Mouse (Mus musculus): Measurements from ENCODE around the gene Gm2663. TPM values are rescaled to one million over a fixed set of nuclear protein-coding genes. Genes with fewer than 3 reads are reported as not detected.
"Not testable (repeated sequence)": the region's sequence is repeated elsewhere in the genome, so short reads cannot be mapped to it uniquely, and the experiment has no call there.

Gm2663 gene
- polyA plus RNA-seq, 1 experiment = not detected

DNA sequence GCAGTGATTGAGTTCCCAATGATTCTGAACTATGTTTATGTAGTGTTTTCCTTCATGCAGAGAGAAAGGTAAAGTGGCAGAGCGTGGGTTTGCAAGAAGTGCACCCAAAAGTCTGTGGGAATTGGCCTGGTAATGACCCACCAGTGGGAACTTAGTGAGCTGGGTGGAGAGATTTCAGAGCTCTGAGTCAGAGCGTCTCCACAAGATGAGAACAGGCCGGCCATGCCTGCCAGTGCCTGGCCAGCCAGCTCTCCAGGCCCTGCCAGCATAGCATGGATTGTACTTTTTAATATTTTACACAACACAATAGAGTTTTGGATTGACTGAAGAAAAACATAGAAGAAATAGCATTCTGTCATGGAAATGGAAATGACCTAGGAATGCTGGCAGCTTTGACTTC, 31.5 kb upstream of the Gm2663 start:
- H3K27ac ChIP-seq (ENCODE audit: insufficient read depth, low read depth, low read length) = no peak overlapping the region
- H3K4me1 ChIP-seq (ENCODE audit: control insufficient read depth, insufficient read depth, low read length) = 0 out of 2 replicates have a peak, but pooled peaks cover 2% of the 10 kb centered on the region
- no peak overlapping the region for H3K4me3 ChIP-seq (ENCODE audit: insufficient read depth, low read depth, low read length)
- 92% methylated on average over 3 of the region's 3 CpGs for WGBS
- TF ChIP-seq POLR2A (IDR thresholded peaks at IDR 0.05; ENCODE audit: insufficient read depth, low read depth, low read length) = no peak
- no peak for TF ChIP-seq CTCF (IDR thresholded peaks at IDR 0.05; ENCODE audit: insufficient read depth, low read depth, low read length)

DNA sequence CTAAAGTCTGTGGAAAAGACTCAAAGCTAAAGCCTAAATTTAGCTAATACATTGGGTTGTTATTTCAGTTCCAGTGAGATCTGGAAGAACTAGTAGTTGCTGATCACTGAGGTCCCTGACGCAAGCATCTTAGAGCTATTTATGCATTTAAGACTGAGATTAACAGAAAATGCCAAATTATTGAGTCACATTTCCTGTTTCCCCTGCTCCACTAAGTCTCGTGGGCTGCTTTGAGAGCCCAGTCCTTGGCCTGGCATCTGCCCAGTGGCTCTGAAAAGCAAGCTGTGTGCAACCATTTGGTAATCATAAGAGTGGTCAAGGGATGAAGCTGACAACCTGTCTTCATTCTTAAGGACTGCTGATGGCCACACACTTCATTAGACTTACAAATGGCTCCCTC, 27.8 kb upstream of the Gm2663 start:
- no peak for TF ChIP-seq POLR2A (IDR thresholded peaks at IDR 0.05; ENCODE audit: insufficient read depth, low read depth, low read length)
- TF ChIP-seq CTCF (IDR thresholded peaks at IDR 0.05; ENCODE audit: insufficient read depth, low read depth, low read length) = no peak
- WGBS = 16% methylated on average over 2 of the region's 2 CpGs
- Histone ChIP-seq H3K4me1 (ENCODE audit: control insufficient read depth, insufficient read depth, low read length) (0 out of 2 replicates have a peak, but pooled peaks cover 2% of the 10 kb centered on the region), H3K4me3 (ENCODE audit: insufficient read depth, low read depth, low read length) (no peak overlapping the region), H3K27ac (ENCODE audit: insufficient read depth, low read depth, low read length) (no peak overlapping the region)

DNA sequence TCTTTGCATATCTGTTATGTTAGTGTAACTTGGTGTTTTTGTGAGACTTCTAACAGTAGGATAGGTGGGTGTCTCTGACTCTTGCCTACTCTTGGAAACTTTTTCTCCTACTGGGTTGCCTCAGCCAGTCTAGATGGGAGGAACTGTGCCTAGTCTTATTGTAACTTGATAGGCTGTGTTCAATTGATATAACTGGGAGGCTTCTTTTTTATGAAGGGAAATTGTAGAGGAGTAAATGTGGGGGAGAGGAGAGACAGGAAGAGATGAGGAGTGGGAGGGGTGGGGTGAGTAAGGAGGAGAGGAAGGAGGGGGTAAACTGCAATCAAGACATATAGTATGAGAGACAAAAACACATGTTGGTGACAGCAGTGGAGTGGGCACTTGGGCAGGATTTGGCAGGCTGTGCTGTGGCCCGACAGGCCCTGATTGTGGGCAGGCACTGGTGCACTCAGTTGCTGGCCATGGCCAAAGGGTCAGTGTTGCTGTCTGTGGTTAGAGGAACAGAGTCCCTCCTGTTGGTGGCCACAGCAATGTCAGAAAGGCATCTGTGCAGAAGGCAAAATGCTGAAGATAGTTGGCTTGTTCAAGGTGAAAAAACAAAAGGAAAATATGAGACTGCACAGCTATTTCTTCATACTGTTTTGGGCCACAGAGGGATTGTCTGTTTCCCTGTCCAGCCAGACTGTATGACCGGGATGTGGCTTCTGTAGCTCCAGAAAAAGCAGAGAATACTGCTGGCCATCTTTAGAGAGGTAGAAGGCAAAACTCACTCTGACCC, 26.8 kb upstream of the Gm2663 start:
- Histone ChIP-seq H3K27ac (ENCODE audit: insufficient read depth, low read depth, low read length) (no peak overlapping the region), H3K4me3 (ENCODE audit: insufficient read depth, low read depth, low read length) (no peak overlapping the region), H3K4me1 (ENCODE audit: control insufficient read depth, insufficient read depth, low read length) (0 out of 2 replicates have a peak, but pooled peaks cover 2% of the 10 kb centered on the region)
- WGBS = 61% methylated on average over 2 of the region's 2 CpGs
- TF ChIP-seq POLR2A (IDR thresholded peaks at IDR 0.05; ENCODE audit: insufficient read depth, low read depth, low read length) (no peak), CTCF (IDR thresholded peaks at IDR 0.05; ENCODE audit: insufficient read depth, low read depth, low read length) (no peak)

GRCm38 (mm10) chr6:41019140-41019539, 19.9 kb upstream of the Gm2663 start:
- no peak overlapping the region for H3K4me3 ChIP-seq (ENCODE audit: insufficient read depth, low read depth, low read length)
- TF ChIP-seq CTCF (IDR thresholded peaks at IDR 0.05; ENCODE audit: insufficient read depth, low read depth, low read length) = no peak
- no peak for TF ChIP-seq POLR2A (IDR thresholded peaks at IDR 0.05; ENCODE audit: insufficient read depth, low read depth, low read length)
- no peaks in the 10 kb centered on the region for H3K4me1 ChIP-seq (ENCODE audit: control insufficient read depth, insufficient read depth, low read length)
- no peak overlapping the region for H3K27ac ChIP-seq (ENCODE audit: insufficient read depth, low read depth, low read length)
- WGBS = 86% methylated on average over 2 of the region's 2 CpGs

- TF ChIP-seq CTCF (IDR thresholded peaks at IDR 0.05; ENCODE audit: insufficient read depth, low read depth, low read length) (no peak), POLR2A (IDR thresholded peaks at IDR 0.05; ENCODE audit: insufficient read depth, low read depth, low read length) (no peak)
- 85% methylated on average over 2 of the region's 2 CpGs for WGBS
These were observed 19.4 kb upstream of the Gm2663 start for GRCm38 (mm10) chr6:41018629-41019028.

GRCm38 (mm10) chr6:41015065-41015464, 15.8 kb upstream of the Gm2663 start:
- WGBS = 63% methylated on average over 4 of the region's 4 CpGs
- no peaks in the 10 kb centered on the region for H3K4me1 ChIP-seq (ENCODE audit: control insufficient read depth, insufficient read depth, low read length)
- H3K27ac ChIP-seq (ENCODE audit: insufficient read depth, low read depth, low read length) = no peak overlapping the region
- H3K4me3 ChIP-seq (ENCODE audit: insufficient read depth, low read depth, low read length) = no peak overlapping the region
- no peak for TF ChIP-seq POLR2A (IDR thresholded peaks at IDR 0.05; ENCODE audit: insufficient read depth, low read depth, low read length)

More at GRCm38 (mm10) chr6:41018629-41019028, 19.4 kb upstream of the Gm2663 start:
- H3K27ac ChIP-seq (ENCODE audit: insufficient read depth, low read depth, low read length) = no peak overlapping the region
- no peak overlapping the region for H3K4me3 ChIP-seq (ENCODE audit: insufficient read depth, low read depth, low read length)
- no peaks in the 10 kb centered on the region for H3K4me1 ChIP-seq (ENCODE audit: control insufficient read depth, insufficient read depth, low read length)

DNA sequence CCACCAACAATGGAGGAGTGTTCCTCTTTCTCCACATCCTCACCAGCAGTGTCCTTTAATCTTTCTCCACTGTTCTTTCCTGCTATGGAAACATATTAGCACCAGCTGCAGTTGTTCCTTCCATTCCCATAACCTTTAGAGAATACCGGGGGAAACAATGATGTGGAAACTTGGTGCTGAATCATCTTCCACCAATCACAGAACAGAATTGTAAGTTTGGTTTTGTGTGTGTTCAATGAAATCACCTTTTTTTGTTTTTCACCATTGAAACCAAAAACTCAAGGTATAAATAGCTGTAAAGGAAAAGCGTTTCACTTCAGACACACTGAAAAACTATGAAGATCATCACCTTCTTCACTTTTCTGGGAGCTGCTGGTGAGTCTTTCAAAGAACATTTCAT, 34.8 kb downstream of the Gm2663 start, which contains the start of gene 1810009J06Rik:
Gene 1810009J06Rik (plus strand): TSS at position 301 of the 400 bp plus-strand sequence.
- H3K4me1 ChIP-seq (ENCODE audit: control insufficient read depth, insufficient read depth, low read length); H3K27ac ChIP-seq (ENCODE audit: insufficient read depth, low read depth, low read length); H3K4me3 ChIP-seq (ENCODE audit: insufficient read depth, low read depth, low read length): not testable (repeated sequence)
- 86% methylated on average over 2 of the region's 2 CpGs for WGBS

- no peaks in the 10 kb centered on the region for H3K4me1 ChIP-seq (ENCODE audit: control insufficient read depth, insufficient read depth, low read length)
- no peak overlapping the region for H3K27ac ChIP-seq (ENCODE audit: insufficient read depth, low read depth, low read length)
- 68% methylated on average over 2 of the region's 2 CpGs for WGBS
- no peak overlapping the region for H3K4me3 ChIP-seq (ENCODE audit: insufficient read depth, low read depth, low read length)
- no peak for TF ChIP-seq POLR2A (IDR thresholded peaks at IDR 0.05; ENCODE audit: insufficient read depth, low read depth, low read length)
These were observed 45.6 kb downstream of the Gm2663 start for GRCm38 (mm10) chr6:40953716-40954115.

GRCm38 (mm10) chr6:40951770-40952169, 47.5 kb downstream of the Gm2663 start, which contains the start of gene Gm4744:
TSS of gene Gm4744 (minus strand) at chr6:40951870.
- no peak within 1 kb of the TSS for H3K4me3 ChIP-seq (ENCODE audit: insufficient read depth, low read depth, low read length)
- H3K27ac ChIP-seq (ENCODE audit: insufficient read depth, low read depth, low read length) = no peak within 1 kb of the TSS
- no peaks in the 10 kb centered on the region for H3K4me1 ChIP-seq (ENCODE audit: control insufficient read depth, insufficient read depth, low read length)
- TF ChIP-seq POLR2A (IDR thresholded peaks at IDR 0.05; ENCODE audit: insufficient read depth, low read depth, low read length) (no peak), CTCF (IDR thresholded peaks at IDR 0.05; ENCODE audit: insufficient read depth, low read depth, low read length) (no peak)

Other genes starting within 250 kb of the Gm2663 start
- gene Moxd2, start 112.0 kb downstream of the Gm2663 start, polyA plus RNA-seq (2012; ENCODE audit: insufficient read depth, insufficient read length, low replicate concordance, missing spikeins) = not detected in 2 replicates
- gene Prss58, start 99.1 kb downstream of the Gm2663 start, polyA plus RNA-seq (2012; ENCODE audit: insufficient read depth, insufficient read length, low replicate concordance, missing spikeins) = not detected in 2 replicates
- not detected in 2 replicates for gene 1700074P13Rik, start 58.9 kb downstream of the Gm2663 start, polyA plus RNA-seq (2012; ENCODE audit: insufficient read depth, insufficient read length, low replicate concordance, missing spikeins)
- gene Gm4744, start 47.6 kb downstream of the Gm2663 start, polyA plus RNA-seq (2012; ENCODE audit: insufficient read depth, insufficient read length, low replicate concordance, missing spikeins) = not detected in 2 replicates
- not detected in 2 replicates for gene 1810009J06Rik, start 34.7 kb downstream of the Gm2663 start, polyA plus RNA-seq (2012; ENCODE audit: insufficient read depth, insufficient read length, low replicate concordance, missing spikeins)
- not detected in 2 replicates for gene 2210010C04Rik, start 36.0 kb upstream of the Gm2663 start, polyA plus RNA-seq (2012; ENCODE audit: insufficient read depth, insufficient read length, low replicate concordance, missing spikeins)